Mouse (Mus musculus) ES-E14 (cell line): ENCODE data around the gene Zfp821. TPM values are rescaled to one million over a fixed set of nuclear protein-coding genes. Genes with fewer than 3 reads are reported as not detected.

Experiments used
- DNase-seq: peaks from one replicate; pipeline ENCODE4 v3.0.0-alpha.2; 2013; ENCODE audit warnings: low read depth, low spot score
- H3K27ac ChIP-seq: 2 replicates; pipeline ENCODE4 v1.5.1; 2012; ENCODE audit warnings: low read depth, mild to moderate bottlenecking, low read length, moderate library complexity, mixed read lengths; ENCODE audit not compliant: poor library complexity, insufficient read depth, severe bottlenecking
- H3K36me3 ChIP-seq: 2 replicates; pipeline ENCODE4 v1.6.1; 2012; ENCODE audit warnings: mild to moderate bottlenecking, low read length, moderate library complexity, mixed read lengths; ENCODE audit not compliant: control insufficient read depth, poor library complexity, insufficient read depth, severe bottlenecking
- H3K4me1 ChIP-seq, 2 experiments: fragments of 150-350 bp in 1 of 2; sonication (generic) in 1 of 2; 2 replicates each; pipeline ENCODE4 v1.6.1; 2012; ENCODE audit warnings: low read length in 2 of 2, mild to moderate bottlenecking in 1 of 2, mixed read lengths in 1 of 2; ENCODE audit not compliant: control insufficient read depth in 2 of 2, insufficient read depth in 2 of 2, poor library complexity in 1 of 2
- H3K4me3 ChIP-seq, 2 experiments: fragments of 150-350 bp in 1 of 2; sonication (generic) in 1 of 2; 2 replicates each; pipeline ENCODE4 v1.5.1; 2012; ENCODE audit warnings: low read length in 2 of 2, low read depth in 1 of 2, mild to moderate bottlenecking in 1 of 2, mixed read lengths in 1 of 2; ENCODE audit not compliant: insufficient read depth in 1 of 2, poor library complexity in 1 of 2, severe bottlenecking in 1 of 2
- H3K9ac ChIP-seq: 2 replicates; pipeline ENCODE4 v1.6.1; 2012; ENCODE audit warnings: low read depth, mild to moderate bottlenecking, low read length, mixed read lengths; ENCODE audit not compliant: poor library complexity, insufficient read depth, severe bottlenecking
- H3K9me3 ChIP-seq: fragments of 150-350 bp; sonication (generic); 2 replicates; pipeline ENCODE4 v1.6.1; 2012; ENCODE audit warnings: low read depth, mild to moderate bottlenecking, low read length; ENCODE audit not compliant: control insufficient read depth, insufficient read depth
- CHD2 ChIP-seq: IDR thresholded peaks from 2 replicates; pipeline ENCODE4 v1.6.1; 2014; ENCODE audit warnings: mild to moderate bottlenecking, low read depth, low read length, inconsistent platforms
- HCFC1 ChIP-seq: IDR thresholded peaks from 2 replicates; pipeline ENCODE4 v1.6.1; 2012; ENCODE audit warnings: low read length, inconsistent platforms, borderline replicate concordance; ENCODE audit not compliant: insufficient read depth
- MAFK ChIP-seq: IDR thresholded peaks from 2 replicates; pipeline ENCODE4 v1.6.1; 2014; ENCODE audit warnings: mild to moderate bottlenecking, low read depth, low read length, inconsistent platforms; ENCODE audit not compliant: insufficient read depth
- ZC3H11A ChIP-seq: IDR thresholded peaks from 2 replicates; pipeline ENCODE4 v1.6.1; 2012; ENCODE audit warnings: low read depth, mild to moderate bottlenecking, inconsistent platforms, low read length, borderline replicate concordance
- ZNF384 ChIP-seq: IDR thresholded peaks from 2 replicates; pipeline ENCODE4 v1.6.1; 2012; ENCODE audit warnings: low read depth, low read length, inconsistent platforms
- in situ Hi-C, 2 experiments: fragments of 600-800 bp; cut with MboI; formaldehyde crosslinking; loops; one replicate each; pipeline ENCODE4 v1.15.1; 2025; ENCODE audit warnings: low sequenced_read_pairs in 2 of 2, inconsistent platforms in 1 of 2; ENCODE audit not compliant: unreplicated experiment in 2 of 2
- total RNA-seq: library from RNA; depleted of rRNA; stranded (reverse); fragments of 300-350 nt; gene quantifications from 2 replicates; pipeline ENCODE4 v1.2.3, GENCODE M21; 2012; rRNA removed

Gene Zfp821
- total RNA-seq, 1 experiment = 8.7 TPM

DNA sequence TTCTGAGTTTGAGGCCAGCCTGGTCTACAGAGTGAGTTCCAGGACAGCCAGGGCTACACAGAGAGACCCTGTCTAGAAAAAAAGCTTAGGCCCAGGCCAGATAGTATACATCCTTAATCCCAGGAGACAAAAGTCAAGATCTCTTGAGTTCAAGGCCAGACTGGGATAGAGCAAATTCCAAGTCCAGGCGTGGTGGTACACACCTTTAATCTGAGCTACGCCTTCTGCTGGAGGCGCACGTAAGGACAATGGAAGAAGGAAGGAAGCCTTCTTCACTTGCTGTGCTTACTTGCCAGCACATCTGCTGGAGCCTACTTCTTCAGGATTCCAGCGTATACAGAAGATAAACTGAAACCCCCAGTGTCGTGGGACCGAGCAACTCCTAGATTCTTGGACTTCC, 54.1 kb downstream of the Zfp821 start:
- H3K9ac ChIP-seq = no peak overlapping the region
- TF ChIP-seq ZC3H11A (no peak), MAFK (no peak), CHD2 (no peak), HCFC1 (no peak), ZNF384 (no peak)
- no peaks in the 10 kb centered on the region for H3K9me3 ChIP-seq
- in situ Hi-C loops = no loop called here
- H3K4me3 ChIP-seq = no peak overlapping the region
- no peak overlapping the region for H3K27ac ChIP-seq
- H3K4me1 ChIP-seq = no peaks in the 10 kb centered on the region
- no peaks in the 10 kb centered on the region for H3K36me3 ChIP-seq
- no peak for DNase-seq

DNA sequence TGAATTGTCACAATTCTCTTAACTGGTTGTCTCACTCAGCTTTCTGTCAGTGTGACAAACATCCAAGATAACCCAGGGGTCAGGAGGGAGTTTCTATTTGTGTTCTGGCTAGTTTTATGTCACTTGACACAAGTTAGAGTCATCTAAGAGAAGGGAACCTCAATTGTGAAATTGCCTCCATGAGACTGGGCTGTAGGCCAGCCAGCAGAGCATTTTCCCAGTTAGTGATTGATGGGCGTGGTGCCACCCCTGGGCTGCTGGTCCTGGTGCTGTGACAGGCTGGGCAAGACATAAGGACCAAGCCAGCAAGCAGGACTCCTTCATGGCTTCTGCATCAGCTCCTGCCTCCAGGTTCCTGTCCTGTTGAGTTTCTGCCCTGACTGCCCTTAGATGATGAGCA, 54.9 kb downstream of the Zfp821 start:
- no peak for TF ChIP-seq ZC3H11A
- no peak for TF ChIP-seq MAFK
- no peak for TF ChIP-seq CHD2
- no peak for TF ChIP-seq HCFC1
- no peak for TF ChIP-seq ZNF384
- no peak overlapping the region for H3K4me3 ChIP-seq
- H3K27ac ChIP-seq = no peak overlapping the region
- no peaks in the 10 kb centered on the region for H3K36me3 ChIP-seq
- DNase-seq = no peak
- no peaks in the 10 kb centered on the region for H3K4me1 ChIP-seq
- in situ Hi-C loops = no loop called here
- H3K9ac ChIP-seq = no peak overlapping the region
- H3K9me3 ChIP-seq = no peaks in the 10 kb centered on the region

GRCm38 (mm10) chr8:109764031-109764430, 58.7 kb downstream of the Zfp821 start:
- TF ChIP-seq CHD2 (no peak), ZC3H11A (no peak), MAFK (no peak), HCFC1 (no peak), ZNF384 (no peak)
- no peak overlapping the region for H3K4me3 ChIP-seq
- in situ Hi-C loops = no loop called here

DNA sequence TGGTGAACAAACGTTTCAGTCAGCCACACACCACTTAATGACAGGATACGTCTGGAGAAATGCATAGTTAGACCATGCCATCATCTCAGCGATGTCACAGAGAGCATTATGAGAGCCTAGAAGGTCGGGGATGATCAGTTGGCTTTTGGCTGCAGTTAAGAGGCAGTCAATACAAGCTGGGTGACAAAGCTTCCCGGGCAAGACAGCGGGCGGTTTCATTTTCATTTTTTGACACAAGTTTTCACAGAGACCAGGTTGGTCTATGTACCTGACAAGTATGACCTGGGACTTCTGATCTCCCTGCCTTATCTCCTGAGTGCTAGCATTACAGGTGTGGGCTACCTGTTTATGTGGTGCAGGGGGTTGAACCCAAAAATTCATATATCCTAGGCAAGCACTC, 60.7 kb downstream of the Zfp821 start:
- DNase-seq = no peak
- in situ Hi-C loops = no loop called here
- Histone ChIP-seq H3K4me1 (no peaks in the 10 kb centered on the region), H3K36me3 (no peaks in the 10 kb centered on the region), H3K4me3 (no peak overlapping the region), H3K9ac (no peak overlapping the region), H3K27ac (no peak overlapping the region), H3K9me3 (no peaks in the 10 kb centered on the region)
- TF ChIP-seq ZNF384 = no peak
- TF ChIP-seq ZC3H11A = no peak
- TF ChIP-seq MAFK = no peak
- TF ChIP-seq HCFC1 = no peak
- TF ChIP-seq CHD2 = no peak

More at GRCm38 (mm10) chr8:109764031-109764430, 58.7 kb downstream of the Zfp821 start:
- Histone ChIP-seq H3K9me3 (no peaks in the 10 kb centered on the region), H3K36me3 (no peaks in the 10 kb centered on the region), H3K27ac (no peak overlapping the region), H3K9ac (no peak overlapping the region), H3K4me1 (no peaks in the 10 kb centered on the region)
- DNase-seq = no peak

- no peak overlapping the region for H3K27ac ChIP-seq
- no peak for DNase-seq
- H3K9ac ChIP-seq = no peak overlapping the region
- H3K36me3 ChIP-seq = no peaks in the 10 kb centered on the region
- no peak overlapping the region for H3K4me3 ChIP-seq
- TF ChIP-seq ZC3H11A (no peak), ZNF384 (no peak), HCFC1 (no peak), CHD2 (no peak), MAFK (no peak)
- no peaks in the 10 kb centered on the region for H3K9me3 ChIP-seq
- H3K4me1 ChIP-seq = no peaks in the 10 kb centered on the region
- in situ Hi-C loops = no loop called here
Observed at GRCm38 (mm10) chr8:109773154-109773553, 67.8 kb downstream of the Zfp821 start.

Other genes with a start within 250 kb of the Zfp821 start
- not detected in 2 replicates for gene Pmfbp1, start 211.5 kb upstream of the Zfp821 start, total RNA-seq
- gene Dhx38, start 139.7 kb upstream of the Zfp821 start, total RNA-seq = 54.7 and 61.8 TPM in 2 replicates
- 4.1 and 7.8 TPM in 2 replicates for gene Txnl4b, start 139.7 kb upstream of the Zfp821 start, total RNA-seq
- not detected in 2 replicates for gene Hp, start 126.4 kb upstream of the Zfp821 start, total RNA-seq
- 57.3 and 103 TPM in 2 replicates for gene Dhodh, start 96.9 kb upstream of the Zfp821 start, total RNA-seq
- 0.54 and 0.58 TPM in 2 replicates for gene Pkd1l3, start 91.0 kb upstream of the Zfp821 start, total RNA-seq
- gene Ist1, start 12.3 kb upstream of the Zfp821 start, total RNA-seq = 22.8 and 28.5 TPM in 2 replicates
- 12.3 and 13.2 TPM in 2 replicates for gene Atxn1l, start 32.2 kb downstream of the Zfp821 start, total RNA-seq
- gene Ap1g1, start 73.0 kb downstream of the Zfp821 start, total RNA-seq = 31.3 and 51.4 TPM in 2 replicates
- gene Phlpp2, start 163.0 kb downstream of the Zfp821 start, total RNA-seq = 2.0 and 2.9 TPM in 2 replicates